Mouse (Mus musculus) layer of hippocampus, adult 2 months (tissue): ENCODE measurements around the gene Hnrnpa3. TPM values are rescaled to one million over a fixed set of nuclear protein-coding genes. Genes with fewer than 3 reads are reported as not detected.

ENCODE experiments used
- DNase-seq, 2 experiments: peaks; one replicate each; pipeline ENCODE4 v3.0.0; 2022; ENCODE audit warnings: low spot score in 2 of 2
- H3K27ac ChIP-seq: fragments of 200-600 bp; 2 replicates; pipeline ENCODE4 v1.8.1; 2022
- H3K4me3 ChIP-seq: fragments of 200-600 bp; 2 replicates; pipeline ENCODE4 v1.8.1; 2022; ENCODE audit warnings: mild to moderate bottlenecking
- CTCF ChIP-seq: fragments of 200-600 bp; conservative IDR thresholded peaks from 2 replicates; pipeline ENCODE4 v1.8.1; 2022; ENCODE audit warnings: antibody characterized with exemption, mild to moderate bottlenecking, moderate library complexity
- microRNA-seq, 2 experiments: library from miRNA; unstranded; fragments of <30 nt; microRNA quantifications; one replicate each; pipeline ENCODE4 v1.2.0; 2021
- total RNA-seq, 2 experiments: library from RNA; stranded (reverse); gene quantifications; 2 replicates each; pipeline ENCODE4 v1.2.3; 2021

The Hnrnpa3 gene
- total RNA-seq, 2 experiments from 2014 or later, result 305 to 319 TPM

GRCm38 (mm10) chr2:75703375-75704181 is 44.5 kb downstream of the Hnrnpa3 start:
- no peak for TF ChIP-seq CTCF
- peak overlapping the region; percentile 74 for H3K4me3 ChIP-seq
- peak overlapping the region; percentile 93 for H3K27ac ChIP-seq
- peak; percentile 65 to 70 for DNase-seq

- peak within 1 kb of the TSS; percentile 93 for H3K27ac ChIP-seq
- peak; percentile 79 to 83 for DNase-seq
- TF ChIP-seq CTCF, result peak; percentile 54
Measured at GRCm38 (mm10) chr2:75704234-75705161, 45.4 kb downstream of the Hnrnpa3 start, which contains the start of gene Nfe2l2. Gene Nfe2l2 (minus strand): TSS chr2:75704641.

GRCm38 (mm10) chr2:75705162-75705752 is 46.2 kb downstream of the Hnrnpa3 start:
- no peak for DNase-seq

More at GRCm38 (mm10) chr2:75704234-75705161, 45.4 kb downstream of the Hnrnpa3 start, which contains the start of gene Nfe2l2:
- H3K4me3 ChIP-seq, result peak within 1 kb of the TSS; percentile 74

GRCm38 (mm10) chr2:75706435-75706834 is 47.4 kb downstream of the Hnrnpa3 start:
- no peak overlapping the region for H3K4me3 ChIP-seq
- no peak for DNase-seq
- no peak overlapping the region for H3K27ac ChIP-seq
- no peak for TF ChIP-seq CTCF

More at GRCm38 (mm10) chr2:75705162-75705752, 46.2 kb downstream of the Hnrnpa3 start:
- TF ChIP-seq CTCF, result 0 out of 2 replicates have a peak, but pooled peaks have one; percentile 5
- Histone ChIP-seq H3K4me3 (peak overlapping the region; percentile 74), H3K27ac (peak overlapping the region; percentile 93)

- TF ChIP-seq CTCF, result no peak
- DNase-seq, result no peak
Measured at GRCm38 (mm10) chr2:75707420-75707819, 48.4 kb downstream of the Hnrnpa3 start.

GRCm38 (mm10) chr2:75713083-75713482 is 54.0 kb downstream of the Hnrnpa3 start:
- peak; percentile 23; the same call in 1 of the 2 replicates for TF ChIP-seq CTCF
- H3K4me3 ChIP-seq, result no peak overlapping the region
- H3K27ac ChIP-seq, result no peak overlapping the region
- DNase-seq, result no peak

More at GRCm38 (mm10) chr2:75707420-75707819, 48.4 kb downstream of the Hnrnpa3 start:
- no peak overlapping the region for H3K27ac ChIP-seq
- no peak overlapping the region for H3K4me3 ChIP-seq

- no peak overlapping the region for H3K4me3 ChIP-seq
- DNase-seq, result no peak
- no peak for TF ChIP-seq CTCF
- no peak overlapping the region for H3K27ac ChIP-seq
Measured at GRCm38 (mm10) chr2:75714766-75715165, 55.7 kb downstream of the Hnrnpa3 start.

- no peak overlapping the region for H3K4me3 ChIP-seq
- TF ChIP-seq CTCF, result no peak
- DNase-seq, result no peak
- no peak overlapping the region for H3K27ac ChIP-seq
Measured at GRCm38 (mm10) chr2:75716046-75717016, 57.3 kb downstream of the Hnrnpa3 start.

Small RNA genes within 50 kb of the gene (microRNA-seq; reads per million reads assigned to microRNA genes)
- gene Gm24574, result 0 to 0.18 reads per million in 2 experiments

Other genes starting within 250 kb of the Hnrnpa3 start
- 10 to 100 TPM; 12.6 to 13.6 TPM for gene Nfe2l2, start 45.4 kb downstream of the Hnrnpa3 start, total RNA-seq
- 10 to 100 TPM; 37.0 to 40.2 TPM for gene Agps, start 172.9 kb downstream of the Hnrnpa3 start, total RNA-seq